Mouse (Mus musculus) forebrain, embryonic 10.5 days (tissue): Measurements from ENCODE around the gene Parp16. TPM values are rescaled to one million over a fixed set of nuclear protein-coding genes. Genes with fewer than 3 reads are reported as not detected.
A peak's percentile ranks its signal among the peaks of the same experiment; 100 is the strongest.
"Not testable (repeated sequence)": the region's sequence is repeated elsewhere in the genome, so short reads cannot be mapped to it uniquely, and the experiment has no call there.

Experiments used
- DNase-seq: peaks from one replicate; pipeline ENCODE4 v3.0.0-alpha.2; 2017; ENCODE audit warnings: low spot score; ENCODE audit errors: extremely low spot score
- H3K27ac ChIP-seq: fragments of 300-500 bp; sonication (generic); 2 replicates; pipeline ENCODE4 v1.5.1; 2016; ENCODE audit warnings: mild to moderate bottlenecking
- H3K27me3 ChIP-seq: fragments of 300-500 bp; sonication (generic); 2 replicates; pipeline ENCODE4 v1.6.1; 2016; ENCODE audit warnings: mild to moderate bottlenecking; ENCODE audit not compliant: poor library complexity, severe bottlenecking
- H3K36me3 ChIP-seq: fragments of 300-500 bp; sonication (generic); replicated peaks from 2 replicates; pipeline ENCODE4 v1.6.1; 2016; ENCODE audit warnings: mild to moderate bottlenecking, moderate library complexity
- H3K4me1 ChIP-seq: fragments of 300-500 bp; sonication (generic); 2 replicates; pipeline ENCODE4 v1.6.1; 2016
- H3K4me3 ChIP-seq: fragments of 300-500 bp; sonication (generic); 2 replicates; pipeline ENCODE4 v1.5.1; 2016; ENCODE audit warnings: mild to moderate bottlenecking, moderate library complexity
- H3K9me3 ChIP-seq: fragments of 300-500 bp; sonication (generic); 2 replicates; pipeline ENCODE4 v1.6.1; 2016; ENCODE audit warnings: mild to moderate bottlenecking, moderate library complexity
- WGBS: fragments of 180-500 bp; shearing (Covaris S2); methylation state at CpG from one replicate; pipeline ENCODE4 v1.1.7; 2016; 5-methylcytosine and 5-hydroxymethylcytosine counted together
- polyA plus RNA-seq: library from polyadenylated mRNA; unstranded; fragments of >200 nt; fragmentation: Nextera tagmentation; extraction: Ambion mirVana; gene quantifications from 2 replicates; pipeline ENCODE4 v1.2.1, GENCODE M21; 2016

The Parp16 gene
- polyA plus RNA-seq, 1 experiment from 2014 or later, result 8.5 TPM

DNA sequence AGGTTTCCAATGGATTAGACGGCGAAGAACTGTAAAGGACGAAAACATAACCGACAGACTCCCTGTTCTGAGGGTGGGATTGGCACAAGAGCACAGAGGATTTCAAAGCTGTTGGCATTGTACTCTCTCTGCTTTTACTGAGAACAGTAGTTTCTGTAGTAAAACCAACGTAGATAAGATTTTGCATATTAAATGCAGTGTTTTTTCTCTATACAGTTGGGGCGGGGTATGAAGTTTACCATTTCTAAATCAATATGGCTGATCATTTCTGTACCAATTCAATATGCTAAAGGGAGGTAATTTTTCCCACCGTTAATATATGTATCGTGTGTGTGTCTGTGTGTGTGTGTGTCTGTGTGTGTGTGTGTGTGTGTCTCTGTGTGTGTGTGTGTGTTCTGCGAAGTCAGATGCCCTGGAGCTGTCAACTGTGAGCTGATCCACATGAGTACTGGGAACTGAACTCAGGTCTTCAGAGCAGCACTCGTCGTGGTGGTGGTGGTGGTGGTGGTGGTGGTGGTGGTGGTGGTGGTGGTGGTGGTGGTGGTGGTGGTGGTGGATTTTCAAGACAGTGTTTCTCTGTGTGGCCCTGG is 7.1 kb downstream of the Parp16 start:
- no peak for DNase-seq
- Histone ChIP-seq H3K4me1 (peaks cover 24% of the 10 kb centered on the region), H3K36me3 (no peaks in the 10 kb centered on the region), H3K27ac (peak overlapping the region; percentile 88), H3K27me3 (no peaks in the 10 kb centered on the region), H3K4me3 (peak overlapping the region; percentile 51), H3K9me3 (no peaks in the 10 kb centered on the region; the same call in 1 of the 2 replicates)
- WGBS, result 31% methylated on average over 10 of the region's 11 CpGs

DNA sequence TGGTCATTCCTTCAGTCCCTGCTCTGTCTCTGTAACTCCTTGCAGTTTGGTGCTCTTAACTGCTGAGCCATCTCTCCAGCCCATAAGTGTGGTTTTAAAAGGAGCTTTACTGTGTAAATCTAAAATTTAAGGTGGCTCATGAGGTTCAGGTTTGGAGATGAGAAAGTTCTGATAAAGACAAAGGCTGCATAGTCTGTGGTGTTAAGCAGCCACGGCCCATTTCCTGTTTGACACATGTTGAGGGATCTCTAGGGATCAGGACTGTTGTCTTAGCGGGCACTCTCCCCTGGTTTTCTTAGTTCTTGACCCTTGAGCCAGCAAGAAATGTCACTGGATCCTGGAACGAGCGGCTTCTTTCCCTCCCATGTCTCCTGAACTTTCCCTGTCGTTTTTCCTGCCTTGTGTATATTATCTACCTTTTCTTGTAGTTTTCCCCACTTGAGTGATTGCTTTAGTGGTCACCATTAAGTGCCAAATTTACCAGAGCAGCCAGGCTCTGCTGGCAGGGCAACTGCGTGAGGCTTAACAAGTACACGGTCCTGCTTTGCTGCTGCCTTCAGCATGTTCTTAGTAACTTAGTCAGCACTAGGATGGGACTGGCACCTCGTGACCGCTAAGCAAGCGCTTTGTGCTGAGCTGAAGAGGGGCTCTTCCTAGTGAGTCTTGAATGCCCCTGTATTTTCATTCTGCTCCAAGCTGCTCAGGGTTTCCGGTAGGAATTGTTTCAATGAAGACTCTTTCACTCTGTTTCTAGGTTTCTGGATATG is 10.1 kb downstream of the Parp16 start:
- Histone ChIP-seq H3K27me3 (no peaks in the 10 kb centered on the region), H3K27ac (no peak overlapping the region), H3K36me3 (no peaks in the 10 kb centered on the region), H3K4me3 (no peak overlapping the region), H3K9me3 (no peaks in the 10 kb centered on the region; the same call in 1 of the 2 replicates), H3K4me1 (peaks cover 11% of the 10 kb centered on the region)
- 73% methylated on average over 11 of the region's 11 CpGs for WGBS
- no peak for DNase-seq

DNA sequence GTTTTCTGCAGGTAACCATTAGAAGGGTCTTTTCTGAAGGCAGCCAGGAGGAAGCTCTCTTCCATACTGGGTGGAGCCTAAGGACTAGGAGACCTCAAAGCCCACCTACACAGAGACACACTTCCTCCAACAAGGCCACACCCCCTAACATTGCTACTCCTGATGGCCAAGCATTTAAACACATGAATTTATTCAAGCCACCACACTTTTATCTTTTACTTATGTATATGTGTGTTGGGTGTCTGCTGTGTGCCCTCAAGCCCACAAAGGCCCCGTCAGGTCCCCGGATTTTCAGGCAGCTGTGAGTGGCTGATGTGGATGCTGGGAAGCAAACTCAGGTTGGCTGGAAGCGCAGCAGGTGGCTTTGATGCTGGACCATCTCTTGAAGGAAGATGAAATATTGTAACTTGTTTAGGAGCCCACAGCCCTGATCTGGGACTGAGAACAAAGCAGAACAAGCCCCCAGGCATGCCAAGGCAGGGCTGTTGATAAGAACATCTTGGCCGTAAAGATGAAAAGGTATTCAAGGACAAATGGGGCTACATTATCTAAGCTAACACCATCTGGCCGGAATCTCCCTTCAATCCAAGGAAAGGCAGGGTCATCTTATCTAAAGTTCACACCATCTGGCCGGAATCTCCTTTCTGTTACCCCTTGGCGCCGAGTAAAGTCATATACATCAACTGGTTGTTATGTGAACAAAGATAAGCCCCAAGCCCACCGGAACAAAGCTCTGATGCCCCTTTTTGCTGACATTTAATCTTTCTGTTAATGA is 12.1 kb downstream of the Parp16 start:
- not testable (repeated sequence) for H3K9me3 ChIP-seq, H3K36me3 ChIP-seq, H3K27me3 ChIP-seq, H3K4me1 ChIP-seq, H3K27ac ChIP-seq, DNase-seq, H3K4me3 ChIP-seq
- 96% methylated on average over 9 of the region's 9 CpGs for WGBS

DNA sequence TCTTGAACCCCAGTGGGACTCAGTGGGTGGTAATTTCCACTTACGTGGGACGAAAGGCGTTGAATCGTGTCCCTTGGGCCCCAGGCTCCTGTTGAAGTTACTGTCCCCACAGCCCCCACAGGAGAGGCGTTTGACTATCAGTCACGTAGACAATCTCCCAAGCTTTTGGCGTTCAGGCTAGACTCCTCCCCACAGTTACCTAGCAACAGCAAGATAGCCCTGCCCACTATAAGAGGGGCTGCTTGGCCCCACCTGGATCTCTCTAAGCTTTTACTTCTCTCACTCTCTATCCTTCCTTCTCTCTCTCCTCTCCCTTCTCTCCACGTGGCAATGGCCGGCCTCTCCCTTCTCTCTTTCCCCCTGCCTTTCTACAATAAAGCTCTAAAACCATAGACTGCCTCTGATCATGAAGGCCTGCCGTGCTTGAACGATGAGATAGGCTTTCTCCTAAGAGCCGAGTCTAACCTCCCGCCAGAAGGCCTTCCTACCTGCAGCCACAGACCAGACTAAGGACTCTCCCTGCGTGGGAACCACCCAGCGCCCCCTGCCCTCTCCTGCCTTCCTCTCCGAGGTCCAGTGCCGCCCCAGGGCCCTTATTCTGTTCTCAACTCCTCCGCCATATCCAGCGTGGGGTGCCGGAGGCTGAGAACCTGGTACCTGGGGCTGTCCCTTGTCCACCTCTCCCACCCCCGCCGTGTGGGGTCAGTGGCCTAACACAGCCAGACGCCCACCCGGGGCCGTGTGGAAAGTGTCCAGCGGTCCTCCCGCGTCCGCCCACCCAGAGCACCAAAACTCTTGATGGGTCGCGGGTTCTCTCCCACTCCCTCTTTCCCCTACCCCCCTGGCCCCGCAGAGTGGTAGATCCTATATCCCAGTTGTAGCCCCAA is 13.4 kb downstream of the Parp16 start:
- no peaks in the 10 kb centered on the region for H3K27me3 ChIP-seq
- H3K4me3 ChIP-seq, result no peak overlapping the region
- DNase-seq, result no peak
- H3K27ac ChIP-seq, result no peak overlapping the region
- 0 out of 2 replicates have a peak, but pooled peaks cover 5% of the 10 kb centered on the region for H3K4me1 ChIP-seq
- WGBS, result 93% methylated on average over 32 of the region's 32 CpGs
- no peaks in the 10 kb centered on the region for H3K36me3 ChIP-seq
- H3K9me3 ChIP-seq, result no peaks in the 10 kb centered on the region; the same call in 1 of the 2 replicates

DNA sequence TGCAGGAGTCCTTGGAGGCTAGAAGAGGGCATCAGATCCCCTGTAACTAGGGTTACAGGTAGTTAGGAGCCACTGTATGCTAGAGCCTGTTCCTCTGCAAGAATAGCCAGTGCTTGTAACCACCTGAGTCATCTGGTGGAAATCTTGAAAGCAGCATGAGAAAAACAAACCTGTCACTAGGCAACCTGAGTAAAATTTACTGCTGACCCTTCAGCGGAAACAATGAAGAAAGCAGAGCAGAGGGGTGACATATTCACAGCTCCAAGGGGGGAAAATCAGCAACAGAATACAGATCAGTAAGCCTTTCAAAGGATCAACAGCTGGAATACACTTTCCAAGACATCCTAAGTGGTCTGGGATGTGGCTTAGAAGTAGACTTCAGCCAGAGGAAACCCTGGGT is 16.4 kb downstream of the Parp16 start:
- 53% methylated on average over 1 of the region's 1 CpGs for WGBS
- no peak for DNase-seq
- Histone ChIP-seq H3K27me3 (no peaks in the 10 kb centered on the region), H3K27ac (no peak overlapping the region), H3K9me3 (no peaks in the 10 kb centered on the region; the same call in 1 of the 2 replicates), H3K4me3 (no peak overlapping the region), H3K4me1 (peaks cover 29% of the 10 kb centered on the region), H3K36me3 (no peaks in the 10 kb centered on the region)

DNA sequence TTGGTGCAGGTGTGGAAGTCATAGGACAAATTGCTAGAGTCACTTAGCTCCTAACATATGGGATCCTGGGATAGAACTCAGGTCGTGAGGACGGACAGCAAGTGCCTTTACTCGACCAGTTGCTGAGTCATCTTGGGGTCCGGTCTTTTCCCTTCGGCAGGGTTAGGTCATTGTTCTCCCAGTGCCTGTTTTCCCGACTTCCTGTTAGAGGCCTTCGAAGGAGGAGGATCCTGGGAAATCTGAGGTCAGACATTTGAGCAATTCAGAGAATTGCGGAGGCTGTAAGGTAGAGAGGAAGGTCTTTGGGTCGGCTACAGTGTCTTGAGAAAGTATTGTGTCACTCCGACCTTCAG is 19.2 kb downstream of the Parp16 start:
- 27% methylated on average over 10 of the region's 10 CpGs for WGBS
- no peaks in the 10 kb centered on the region for H3K27me3 ChIP-seq
- no peaks in the 10 kb centered on the region for H3K9me3 ChIP-seq
- H3K27ac ChIP-seq, result peak overlapping the region; percentile 91
- peaks cover 47% of the 10 kb centered on the region for H3K4me1 ChIP-seq
- H3K4me3 ChIP-seq, result peak overlapping the region; percentile 72
- no peak for DNase-seq
- H3K36me3 ChIP-seq, result no peaks in the 10 kb centered on the region

GRCm38 (mm10) chr9:65214778-65215493 is 19.8 kb downstream of the Parp16 start:
- peak; percentile 86 for DNase-seq
- Histone ChIP-seq H3K4me1 (peaks cover 47% of the 10 kb centered on the region), H3K36me3 (no peaks in the 10 kb centered on the region), H3K9me3 (no peaks in the 10 kb centered on the region), H3K27ac (peak overlapping the region; percentile 91), H3K27me3 (no peaks in the 10 kb centered on the region), H3K4me3 (peak overlapping the region; percentile 72)
- WGBS, result under 1% methylated on average over 55 of the region's 59 CpGs

GRCm38 (mm10) chr9:65215494-65216126 is 20.5 kb downstream of the Parp16 start:
- no peaks in the 10 kb centered on the region for H3K27me3 ChIP-seq
- peak overlapping the region; percentile 72 for H3K4me3 ChIP-seq
- DNase-seq, result no peak
- H3K36me3 ChIP-seq, result no peaks in the 10 kb centered on the region
- peak overlapping the region; percentile 91 for H3K27ac ChIP-seq
- WGBS, result 11% methylated on average over 31 of the region's 31 CpGs
- no peaks in the 10 kb centered on the region for H3K9me3 ChIP-seq
- peaks cover 49% of the 10 kb centered on the region for H3K4me1 ChIP-seq

- Histone ChIP-seq H3K4me3 (no peak overlapping the region), H3K4me1 (peaks cover 46% of the 10 kb centered on the region), H3K36me3 (no peaks in the 10 kb centered on the region), H3K9me3 (no peaks in the 10 kb centered on the region), H3K27me3 (no peaks in the 10 kb centered on the region), H3K27ac (0 out of 2 replicates have a peak overlapping the region, but pooled peaks have one; percentile 16)
- WGBS, result 68% methylated on average over 8 of the region's 8 CpGs
- DNase-seq, result no peak
Observed at GRCm38 (mm10) chr9:65216972-65217371, 21.8 kb downstream of the Parp16 start.

- DNase-seq, result no peak
- no peaks in the 10 kb centered on the region for H3K27me3 ChIP-seq
- 75% methylated on average over 6 of the region's 6 CpGs for WGBS
- peaks cover 46% of the 10 kb centered on the region for H3K4me1 ChIP-seq
- H3K4me3 ChIP-seq, result no peak overlapping the region
- H3K36me3 ChIP-seq, result no peaks in the 10 kb centered on the region
- H3K9me3 ChIP-seq, result no peaks in the 10 kb centered on the region
- H3K27ac ChIP-seq, result peak overlapping the region; percentile 3; the same call in 1 of the 2 replicates
Observed at GRCm38 (mm10) chr9:65217661-65218060, 22.5 kb downstream of the Parp16 start.

DNA sequence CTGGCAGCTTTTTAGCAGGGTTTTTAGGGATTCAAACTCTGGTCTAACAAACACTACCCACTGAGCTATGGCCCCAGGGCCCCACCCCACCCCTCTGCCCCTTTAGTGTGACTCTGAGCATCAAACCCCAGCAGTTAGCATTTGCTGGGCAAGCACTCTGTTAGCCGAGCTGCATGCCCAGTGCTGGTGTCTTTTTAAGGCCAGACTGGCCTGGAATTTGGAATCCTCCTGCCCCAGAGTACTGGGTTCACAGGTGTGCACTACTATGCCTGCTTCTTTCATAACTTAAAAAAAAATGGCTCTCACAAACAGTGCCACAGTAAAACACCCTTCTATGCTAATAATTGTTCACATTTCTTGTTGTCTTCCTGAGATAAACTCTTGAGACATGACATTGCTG is 23.8 kb downstream of the Parp16 start:
- no peak overlapping the region for H3K4me3 ChIP-seq
- no peaks in the 10 kb centered on the region for H3K9me3 ChIP-seq
- no peaks in the 10 kb centered on the region for H3K27me3 ChIP-seq
- no peak for DNase-seq
- WGBS, result 68% methylated on average over 1 of the region's 1 CpGs
- H3K4me1 ChIP-seq, result peaks cover 46% of the 10 kb centered on the region
- no peaks in the 10 kb centered on the region for H3K36me3 ChIP-seq
- no peak overlapping the region for H3K27ac ChIP-seq
